Mouse (Mus musculus) cerebellum, adult 2 months (tissue): ENCODE measurements at regions not wholly inside any gene's neighbourhood (a gene's known extent, or its start where the extent isn't known, plus 50 kb on each side); places are given as distances from the start of the nearest gene placed in this dataset.

Source experiments
- DNase-seq, 2 experiments: peaks; one replicate each; pipeline ENCODE4 v3.0.0; 2021
- H3K27ac ChIP-seq: fragments of 200-500 bp; 2 replicates; pipeline ENCODE4 v1.5.1; 2012; ENCODE audit warnings: low read length, control low read depth, inconsistent platforms; ENCODE audit not compliant: insufficient read depth
- H3K27me3 ChIP-seq: fragments of 200-500 bp; 2 replicates; pipeline ENCODE4 v1.6.1; 2012; ENCODE audit warnings: inconsistent platforms, mild to moderate bottlenecking, low read length, moderate library complexity; ENCODE audit not compliant: control insufficient read depth, insufficient read depth
- H3K4me1 ChIP-seq: fragments of 200-500 bp; 2 replicates; pipeline ENCODE4 v1.6.1; 2011; ENCODE audit warnings: low read length; ENCODE audit not compliant: control insufficient read depth, insufficient read depth
- H3K4me3 ChIP-seq: fragments of 200-500 bp; replicated peaks from 2 replicates; pipeline ENCODE3; 2011; ENCODE audit warnings: mild to moderate bottlenecking, low read depth, low read length, control low read depth; ENCODE audit not compliant: insufficient read depth
- CTCF ChIP-seq: fragments of 200-500 bp; IDR thresholded peaks from 2 replicates; pipeline ENCODE4 v1.5.1; 2011; ENCODE audit warnings: low read depth, mild to moderate bottlenecking, control low read depth, low read length, moderate library complexity, borderline replicate concordance; ENCODE audit not compliant: insufficient read depth
- POLR2A ChIP-seq: fragments of 200-500 bp; IDR thresholded peaks from 2 replicates; pipeline ENCODE4 v1.6.1; 2011; ENCODE audit warnings: low read length, control low read depth, borderline replicate concordance; ENCODE audit not compliant: insufficient read depth
- WGBS: fragments of 180-500 bp; shearing (Covaris S2); methylation state at CpG from one replicate; pipeline ENCODE4 v1.1.7; 2018; 5-methylcytosine and 5-hydroxymethylcytosine counted together

DNA sequence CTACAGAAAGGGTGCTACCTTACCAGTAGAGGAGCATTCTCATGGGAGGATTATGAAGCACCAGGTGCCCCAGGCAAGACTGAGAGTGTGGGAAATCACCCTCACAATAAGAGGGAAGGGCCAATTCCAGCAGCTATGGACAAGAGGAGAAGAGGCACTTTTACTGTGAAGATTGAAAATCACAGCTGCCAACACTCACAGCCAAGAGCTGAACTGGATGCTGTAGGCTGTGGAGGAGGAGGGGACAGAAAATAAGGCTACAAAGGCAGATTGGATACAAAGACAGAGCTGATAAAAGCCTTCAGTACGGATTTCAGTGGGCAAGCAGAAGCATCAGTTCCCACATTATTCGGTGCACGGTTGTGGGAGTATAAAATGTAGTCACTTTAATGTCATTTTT lies 74.4 kb upstream of the Lifr start:
- Histone ChIP-seq H3K4me1 (no peaks in the 10 kb centered on the region), H3K27me3 (no peaks in the 10 kb centered on the region), H3K27ac (no peak overlapping the region), H3K4me3 (no peak overlapping the region)
- TF ChIP-seq CTCF (no peak), POLR2A (no peak)
- no peak for DNase-seq
- WGBS: 56% methylated on average over 3 of the region's 3 CpGs

DNA sequence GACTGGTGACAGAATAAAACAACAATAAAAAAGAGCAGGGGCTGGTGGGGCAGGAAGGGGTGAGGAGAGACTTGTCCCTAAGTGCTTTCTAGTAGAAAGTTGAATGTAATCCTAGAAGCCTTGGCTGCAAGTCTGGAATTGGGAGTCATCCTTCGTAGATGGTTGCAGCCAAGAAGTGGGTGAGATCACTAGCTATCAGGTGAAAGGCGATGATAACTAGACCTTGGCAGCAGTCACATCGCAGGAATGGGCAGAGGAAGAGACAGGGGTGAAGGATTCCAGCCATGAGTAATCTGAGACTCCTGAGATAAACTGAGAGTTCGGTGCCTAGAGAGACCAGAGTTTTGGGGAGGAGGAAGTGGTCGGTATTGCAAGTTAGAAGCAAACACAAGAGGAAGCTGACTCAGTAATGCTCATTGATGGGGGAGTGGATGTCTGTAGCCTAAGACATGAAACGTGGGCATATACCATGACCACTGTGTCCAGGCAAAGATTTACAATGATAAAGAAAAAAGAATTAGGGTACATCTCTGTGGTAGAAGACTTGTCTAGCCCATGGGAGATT lies 73.1 kb upstream of the Lifr start:
- no peak overlapping the region for H3K4me3 ChIP-seq
- no peak overlapping the region for H3K27ac ChIP-seq
- DNase-seq: no peak
- TF ChIP-seq CTCF: no peak
- TF ChIP-seq POLR2A: no peak
- no peaks in the 10 kb centered on the region for H3K4me1 ChIP-seq
- H3K27me3 ChIP-seq: no peaks in the 10 kb centered on the region
- 83% methylated on average over 6 of the region's 6 CpGs for WGBS

DNA sequence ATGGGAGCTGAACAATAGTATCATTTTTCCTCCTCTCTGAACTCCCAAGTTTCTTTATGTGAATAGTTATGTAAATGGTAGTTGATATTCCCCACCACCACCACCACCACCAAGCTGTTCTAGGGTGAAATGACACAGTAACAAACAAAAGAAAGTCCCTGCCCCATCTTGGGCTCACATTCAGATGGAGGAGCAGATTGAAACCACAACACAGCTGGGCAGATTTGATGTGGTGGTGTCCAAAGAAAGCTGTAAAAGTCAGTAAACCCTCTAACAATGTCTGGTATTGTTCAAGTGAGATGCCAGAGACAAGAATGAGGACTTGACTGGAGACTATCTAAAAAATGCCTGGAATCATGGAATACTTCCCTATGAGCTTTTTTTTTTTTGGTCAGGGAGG lies 67.8 kb upstream of the Lifr start:
- TF ChIP-seq POLR2A: no peak
- TF ChIP-seq CTCF: no peak
- Histone ChIP-seq H3K27ac (no peak overlapping the region), H3K27me3 (no peaks in the 10 kb centered on the region), H3K4me1 (no peaks in the 10 kb centered on the region), H3K4me3 (no peak overlapping the region)
- no peak for DNase-seq

DNA sequence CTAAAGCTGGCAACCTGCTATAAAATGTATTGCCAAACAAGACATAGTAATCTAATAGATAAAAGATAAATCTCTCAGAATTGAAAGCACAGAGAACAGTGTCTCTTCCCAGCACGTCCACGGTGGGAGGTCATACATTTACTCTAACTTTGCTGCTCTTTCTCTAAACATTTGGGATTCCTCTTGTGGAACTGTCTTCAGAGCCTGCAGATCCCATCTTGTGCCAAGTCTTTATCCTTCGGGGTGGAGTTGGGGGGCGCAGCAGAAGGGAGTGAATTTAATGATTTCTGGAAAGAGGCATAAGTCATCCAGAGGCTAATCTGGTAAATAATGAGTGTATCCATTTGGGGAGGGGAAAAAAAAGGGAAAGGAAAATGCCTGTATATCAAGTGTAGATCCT lies 65.2 kb upstream of the Lifr start:
- WGBS: 60% methylated on average over 4 of the region's 4 CpGs
- H3K4me1 ChIP-seq: no peaks in the 10 kb centered on the region
- DNase-seq: no peak

DNA sequence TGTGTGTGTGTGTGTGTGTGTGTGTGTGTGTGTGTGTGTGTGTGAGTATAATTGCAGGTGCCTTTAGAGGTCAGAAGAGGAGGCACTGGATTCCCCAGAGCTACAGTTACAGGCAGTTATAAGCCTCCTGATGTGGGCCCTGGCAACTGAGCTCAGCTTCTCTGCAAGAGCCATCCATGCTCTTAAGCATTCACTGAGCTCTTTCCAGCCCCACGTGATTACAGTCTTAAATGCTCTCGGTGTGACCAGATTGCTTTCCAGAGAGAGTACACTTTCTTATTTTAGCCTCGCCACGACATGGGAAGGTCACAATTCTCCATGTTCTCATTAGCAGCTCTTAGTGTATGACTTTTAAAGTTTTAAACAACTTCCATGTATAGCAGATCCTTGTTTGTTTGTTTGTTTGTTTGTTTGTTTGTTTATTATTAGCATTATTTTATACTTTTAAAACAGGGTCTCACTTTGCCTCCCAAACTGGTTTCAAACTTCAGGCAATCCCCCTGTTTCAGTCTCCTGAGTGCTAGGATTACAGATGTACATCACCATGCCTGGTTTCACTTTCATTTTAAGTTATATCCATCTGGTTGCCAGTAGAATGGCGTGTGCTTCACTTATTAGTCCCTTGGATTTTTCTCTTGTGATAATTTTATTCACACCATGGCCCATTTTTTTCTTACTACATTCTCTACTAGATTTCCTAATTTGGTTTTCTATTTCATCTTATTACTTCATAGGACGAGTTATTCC lies 58.9 kb upstream of the Lifr start:
- no peak overlapping the region for H3K4me3 ChIP-seq
- TF ChIP-seq POLR2A (no peak), CTCF (no peak)
- no peak for DNase-seq
- no peaks in the 10 kb centered on the region for H3K4me1 ChIP-seq
- H3K27ac ChIP-seq: no peak overlapping the region
- WGBS: 29% methylated on average over 6 of the region's 6 CpGs
- H3K27me3 ChIP-seq: no peaks in the 10 kb centered on the region

More for the DNA sequence above, 65.2 kb upstream of the Lifr start:
- Histone ChIP-seq H3K27me3 (no peaks in the 10 kb centered on the region), H3K4me3 (no peak overlapping the region), H3K27ac (no peak overlapping the region)
- TF ChIP-seq CTCF: no peak
- no peak for TF ChIP-seq POLR2A

DNA sequence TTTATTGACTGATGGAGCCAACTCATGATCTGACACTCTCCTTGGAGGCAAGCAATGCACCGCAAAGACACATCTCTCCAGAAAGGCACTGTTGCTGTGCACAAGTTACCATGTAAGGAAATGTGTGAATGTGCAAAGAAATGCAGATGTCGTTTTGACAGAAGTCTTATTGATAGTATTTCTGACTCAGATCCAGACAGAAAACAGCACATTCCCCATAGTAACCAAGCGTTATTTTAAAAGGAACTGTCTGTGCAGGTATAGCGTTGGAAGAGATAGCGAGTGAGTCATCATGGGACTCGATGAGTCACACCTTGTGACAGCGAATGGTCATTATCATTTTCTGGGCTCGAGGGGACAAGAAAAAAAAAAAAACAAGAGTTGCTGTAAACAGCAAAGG lies 52.9 kb upstream of the Lifr start:
- H3K27ac ChIP-seq: no peak overlapping the region
- no peaks in the 10 kb centered on the region for H3K4me1 ChIP-seq
- H3K4me3 ChIP-seq: no peak overlapping the region
- no peaks in the 10 kb centered on the region for H3K27me3 ChIP-seq
- DNase-seq: no peak
- TF ChIP-seq CTCF (no peak), POLR2A (no peak)
- WGBS: 89% methylated on average over 8 of the region's 8 CpGs

DNA sequence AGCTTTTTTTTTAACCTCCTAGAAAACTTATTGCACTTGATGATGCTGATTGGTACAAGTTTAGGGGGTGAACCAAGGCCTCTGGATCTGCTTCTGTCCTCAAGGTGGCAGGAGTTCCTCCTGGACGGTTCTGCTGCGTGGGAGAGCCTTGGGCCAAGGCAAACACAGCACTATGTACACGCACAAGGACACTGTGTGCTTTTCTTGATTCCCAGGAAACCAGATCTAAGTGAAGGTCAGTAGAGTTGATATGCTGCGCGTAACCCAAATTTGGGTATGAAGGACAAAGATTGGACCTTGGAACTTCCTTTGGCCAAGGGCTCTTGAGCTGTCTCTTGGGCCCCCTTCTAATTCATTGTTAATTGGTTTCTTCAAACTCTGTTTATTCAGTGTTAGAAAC lies 51.3 kb upstream of the Lifr start:
- no peak for TF ChIP-seq POLR2A
- TF ChIP-seq CTCF: no peak
- Histone ChIP-seq H3K27me3 (no peaks in the 10 kb centered on the region), H3K27ac (no peak overlapping the region), H3K4me1 (no peaks in the 10 kb centered on the region), H3K4me3 (no peak overlapping the region)
- no peak for DNase-seq
- WGBS: 94% methylated on average over 5 of the region's 5 CpGs

DNA sequence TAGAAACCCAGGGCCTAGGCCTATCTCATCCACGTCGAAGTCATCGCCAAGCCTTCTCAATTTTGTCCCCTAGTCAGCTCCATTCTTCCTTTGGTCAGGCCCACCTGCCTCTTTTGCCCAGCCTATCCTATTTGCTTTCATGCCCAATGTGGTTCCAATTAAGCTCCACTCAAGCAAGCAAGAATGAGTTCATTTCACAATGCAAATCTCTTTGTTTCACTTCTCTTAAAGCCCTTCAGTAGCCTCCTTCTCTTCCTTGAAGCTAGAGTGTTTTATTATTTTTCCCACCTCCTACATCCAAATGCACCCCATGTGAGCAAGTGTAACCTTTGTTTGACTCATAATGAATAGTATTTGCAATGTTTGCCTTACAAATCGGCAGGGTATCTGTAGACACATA lies 50.6 kb upstream of the Lifr start:
- no peak for DNase-seq
- Histone ChIP-seq H3K4me1 (no peaks in the 10 kb centered on the region), H3K27ac (no peak overlapping the region), H3K27me3 (no peaks in the 10 kb centered on the region), H3K4me3 (no peak overlapping the region)
- no peak for TF ChIP-seq POLR2A
- no peak for TF ChIP-seq CTCF
- WGBS: 71% methylated on average over 4 of the region's 4 CpGs
